Mouse (Mus musculus): ENCODE results near the gene Armc10. TPM values are rescaled to one million over a fixed set of nuclear protein-coding genes. Genes with fewer than 3 reads are reported as not detected.
"Not testable (repeated sequence)": the region's sequence is repeated elsewhere in the genome, so short reads cannot be mapped to it uniquely, and the experiment has no call there.

The Armc10 gene
- polyA plus RNA-seq, 1 experiment from 2014 or later, result 52.4 TPM

DNA sequence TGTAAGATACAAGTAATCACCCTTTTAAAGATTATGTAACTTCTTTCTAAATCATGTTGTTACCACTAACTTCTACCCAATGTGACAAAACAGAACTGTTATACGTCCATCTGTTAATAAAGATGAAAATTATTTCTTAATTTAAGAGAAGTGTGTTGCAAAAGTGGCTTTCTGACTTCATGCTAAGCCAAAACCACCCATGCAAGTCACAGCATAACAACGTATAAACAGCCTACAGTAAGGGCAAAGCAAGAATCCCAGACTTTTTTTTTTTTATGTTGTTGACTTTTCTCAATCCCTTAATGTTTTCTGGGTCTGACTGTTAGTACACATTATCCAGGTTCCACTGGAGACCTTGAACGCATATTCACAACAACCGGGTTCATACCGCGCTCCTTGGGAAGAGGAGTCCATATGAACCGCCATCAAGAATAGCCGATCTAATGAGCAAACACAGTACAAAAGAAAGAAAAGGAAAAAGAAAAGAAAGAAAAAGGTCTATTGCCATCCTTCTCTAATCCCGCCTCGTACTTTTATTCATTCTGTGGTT, 54.7 kb downstream of the Armc10 start:
- H3K27me3 ChIP-seq (ENCODE audit: insufficient read depth, low read length), result no peaks in the 10 kb centered on the region
- H3K27ac ChIP-seq (ENCODE audit: low read length), result no peak overlapping the region
- no peaks in the 10 kb centered on the region for H3K36me3 ChIP-seq (ENCODE audit: insufficient read depth, low read length)
- WGBS, result 14% methylated on average over 10 of the region's 10 CpGs
- no peaks in the 10 kb centered on the region for H3K9me3 ChIP-seq (ENCODE audit: low read length)
- H3K4me3 ChIP-seq (ENCODE audit: low read length), result peak overlapping the region; percentile 77
- peak overlapping the region; percentile 83 for H3K4me2 ChIP-seq (replicated peaks; ENCODE audit: low read depth, low read length)
- no peak for ATAC-seq (ENCODE audit: low FRiP score, low TSS enrichment)
- H3K4me1 ChIP-seq (ENCODE audit: insufficient read depth, low read length), result 0 out of 2 replicates have a peak, but pooled peaks cover 3% of the 10 kb centered on the region
- peak overlapping the region; percentile 50 for H3K9ac ChIP-seq (replicated peaks; ENCODE audit: low read length)

DNA sequence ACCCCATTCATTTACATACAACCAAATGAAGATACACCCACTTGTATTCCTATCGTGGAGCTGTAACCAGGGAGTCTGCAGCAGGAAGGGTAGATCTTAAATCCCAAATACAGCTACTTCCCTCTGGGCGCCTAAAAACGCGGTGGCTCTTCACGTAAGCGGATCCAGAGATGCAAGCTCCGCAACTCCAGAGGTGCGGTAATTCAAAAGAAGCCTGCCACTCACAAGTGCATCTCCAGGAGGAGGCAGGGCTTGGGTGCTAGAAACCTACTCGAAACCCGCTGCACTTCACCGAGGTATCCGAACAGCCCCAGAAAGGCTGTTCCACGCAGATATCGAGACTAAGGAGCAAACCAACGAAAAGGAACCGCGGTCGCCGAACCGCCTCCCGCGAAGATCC, 55.3 kb downstream of the Armc10 start:
- H3K9me3 ChIP-seq (ENCODE audit: low read length), result no peaks in the 10 kb centered on the region
- peak overlapping the region; percentile 76 for H3K9ac ChIP-seq (replicated peaks; ENCODE audit: low read length)
- peak overlapping the region; percentile 77 for H3K4me3 ChIP-seq (ENCODE audit: low read length)
- 0 out of 2 replicates have a peak, but pooled peaks cover 3% of the 10 kb centered on the region for H3K4me1 ChIP-seq (ENCODE audit: insufficient read depth, low read length)
- no peaks in the 10 kb centered on the region for H3K27me3 ChIP-seq (ENCODE audit: insufficient read depth, low read length)
- peak overlapping the region; percentile 65 for H3K27ac ChIP-seq (ENCODE audit: low read length)
- under 1% methylated on average over 22 of the region's 22 CpGs for WGBS
- no peaks in the 10 kb centered on the region for H3K36me3 ChIP-seq (ENCODE audit: insufficient read depth, low read length)
- ATAC-seq (ENCODE audit: low FRiP score, low TSS enrichment), result no peak; the same call in none of the 2 replicates
- peak overlapping the region; percentile 83 for H3K4me2 ChIP-seq (replicated peaks; ENCODE audit: low read depth, low read length)

DNA sequence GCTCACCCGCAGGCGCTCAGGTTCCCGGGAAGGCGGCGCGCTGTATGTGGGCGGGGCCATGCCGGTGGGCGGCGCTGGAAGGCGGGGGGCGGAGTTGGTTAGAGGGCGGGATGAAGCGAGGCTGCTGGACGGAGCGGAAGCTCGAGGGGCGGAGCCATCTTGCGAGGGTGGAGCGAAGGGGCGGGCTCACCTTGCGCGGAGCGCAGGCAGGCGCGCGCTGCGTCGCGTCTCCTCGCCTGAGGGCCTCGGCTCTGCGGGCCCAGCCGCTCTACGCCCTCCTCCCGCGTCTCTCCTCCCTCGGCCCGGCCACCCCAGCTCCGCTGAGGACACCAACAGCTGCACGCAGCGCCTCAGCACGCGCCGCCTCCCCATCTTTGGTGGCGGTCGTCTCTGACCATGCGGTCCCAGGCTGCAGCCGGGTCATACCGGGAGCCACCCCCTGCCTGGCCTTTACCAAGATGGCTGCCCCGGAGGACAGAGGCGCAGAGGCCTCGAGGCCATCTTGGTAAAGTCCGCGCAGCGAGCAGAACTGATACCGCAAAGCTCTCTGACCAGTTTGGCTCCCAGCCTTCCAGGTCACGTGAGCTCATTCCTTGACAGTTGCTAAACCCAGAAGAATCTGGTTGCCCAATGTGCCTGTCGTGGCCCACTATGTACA, 55.9 kb downstream of the Armc10 start, which contains the start of gene Napepld:
Napepld (minus strand) TSS at position 46 of the 658 bp plus-strand sequence.
- Histone ChIP-seq H3K27me3 (ENCODE audit: insufficient read depth, low read length) (no peaks in the 10 kb centered on the region), H3K36me3 (ENCODE audit: insufficient read depth, low read length) (no peaks in the 10 kb centered on the region), H3K9me3 (ENCODE audit: low read length) (no peaks in the 10 kb centered on the region), H3K9ac (replicated peaks; ENCODE audit: low read length) (peak within 1 kb of the TSS; percentile 94), H3K27ac (ENCODE audit: low read length) (peak within 1 kb of the TSS; percentile 98), H3K4me1 (ENCODE audit: insufficient read depth, low read length) (0 out of 2 replicates have a peak, but pooled peaks cover 3% of the 10 kb centered on the region), H3K4me2 (replicated peaks; ENCODE audit: low read depth, low read length) (peak within 1 kb of the TSS; percentile 83), H3K4me3 (ENCODE audit: low read length) (peak within 1 kb of the TSS; percentile 77)
- WGBS, result under 1% methylated on average over 45 of the region's 59 CpGs
- peak; percentile 99 for ATAC-seq (ENCODE audit: low FRiP score, low TSS enrichment)

DNA sequence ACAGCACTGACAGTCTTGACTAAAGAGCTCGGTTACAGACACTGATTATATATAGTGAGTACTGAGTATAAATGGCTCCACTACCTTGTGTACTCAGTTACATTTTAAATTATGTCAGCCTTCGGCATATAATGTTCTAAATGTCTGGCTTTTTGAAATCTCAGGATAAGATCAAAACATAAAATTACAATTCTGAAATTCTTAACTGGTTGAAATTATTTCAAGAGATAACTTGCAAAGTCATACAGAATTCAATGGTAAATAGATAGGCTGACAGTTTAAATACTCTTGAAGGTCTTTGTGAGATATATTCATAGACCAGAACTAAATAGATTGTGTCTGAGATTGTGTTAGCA, 56.4 kb downstream of the Armc10 start:
- Histone ChIP-seq H3K4me3 (ENCODE audit: low read length) (peak overlapping the region; percentile 77), H3K9me3 (ENCODE audit: low read length) (no peaks in the 10 kb centered on the region), H3K27ac (ENCODE audit: low read length) (peak overlapping the region; percentile 98), H3K4me2 (replicated peaks; ENCODE audit: low read depth, low read length) (peak overlapping the region; percentile 83), H3K27me3 (ENCODE audit: insufficient read depth, low read length) (no peaks in the 10 kb centered on the region), H3K4me1 (ENCODE audit: insufficient read depth, low read length) (no peaks in the 10 kb centered on the region), H3K36me3 (ENCODE audit: insufficient read depth, low read length) (no peaks in the 10 kb centered on the region), H3K9ac (replicated peaks; ENCODE audit: low read length) (peak overlapping the region; percentile 94)
- ATAC-seq (ENCODE audit: low FRiP score, low TSS enrichment), result no peak
- WGBS, result 56% methylated on average over 2 of the region's 2 CpGs

DNA sequence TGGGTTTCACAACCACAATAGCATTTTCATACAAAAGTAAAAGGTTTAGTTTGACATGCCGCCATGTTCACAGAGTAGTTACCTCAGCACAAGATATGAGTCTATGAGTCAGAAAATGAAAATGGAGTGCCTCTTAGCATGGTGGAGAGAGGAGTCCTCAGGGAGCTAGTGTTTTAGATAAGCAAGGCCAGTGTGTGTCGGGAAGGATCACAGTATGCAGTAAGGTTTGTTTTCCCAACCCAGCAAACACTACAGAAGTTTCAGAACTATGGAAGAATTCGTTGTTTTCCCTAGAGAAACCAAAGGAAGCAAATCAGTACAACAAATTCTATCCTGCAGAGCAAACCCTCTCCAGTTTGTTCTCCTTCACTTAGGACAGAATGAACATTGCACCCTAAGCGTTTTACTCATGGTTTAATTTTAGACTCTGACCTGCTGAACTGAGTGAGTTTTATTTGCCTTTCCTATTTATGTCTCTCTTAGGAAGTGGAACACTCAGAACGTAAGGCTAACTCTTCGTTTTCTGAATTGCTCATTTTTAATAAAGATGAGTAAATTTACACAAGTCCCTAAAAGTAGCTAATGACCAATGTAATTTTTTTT, 57.4 kb downstream of the Armc10 start:
- ATAC-seq (ENCODE audit: low FRiP score, low TSS enrichment), result no peak
- H3K4me1 ChIP-seq (ENCODE audit: insufficient read depth, low read length), result no peaks in the 10 kb centered on the region
- H3K4me2 ChIP-seq (replicated peaks; ENCODE audit: low read depth, low read length), result no peak overlapping the region
- H3K36me3 ChIP-seq (ENCODE audit: insufficient read depth, low read length), result no peaks in the 10 kb centered on the region
- H3K27ac ChIP-seq (ENCODE audit: low read length), result no peak overlapping the region
- no peak overlapping the region for H3K4me3 ChIP-seq (ENCODE audit: low read length)
- H3K9me3 ChIP-seq (ENCODE audit: low read length), result no peaks in the 10 kb centered on the region
- no peak overlapping the region for H3K9ac ChIP-seq (replicated peaks; ENCODE audit: low read length)
- 70% methylated on average over 6 of the region's 6 CpGs for WGBS
- H3K27me3 ChIP-seq (ENCODE audit: insufficient read depth, low read length), result no peaks in the 10 kb centered on the region

DNA sequence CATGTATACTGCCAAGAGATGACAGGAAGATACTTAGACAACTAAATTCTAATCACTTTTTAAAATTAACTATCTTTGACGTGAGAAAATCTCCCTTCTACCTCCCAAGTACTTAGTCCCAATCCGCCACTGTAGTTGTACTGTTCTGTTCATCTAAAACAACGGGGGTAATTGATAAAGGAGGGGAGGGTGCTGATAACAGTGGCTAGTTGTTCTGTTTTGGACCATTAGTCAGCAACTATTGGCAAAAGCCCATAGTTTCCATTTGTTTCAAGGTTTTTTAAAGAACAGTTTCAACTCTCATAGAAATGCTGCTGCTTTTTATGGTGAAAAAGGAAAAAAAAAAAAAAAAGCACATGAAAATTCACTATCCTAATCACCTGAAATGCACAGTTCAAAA, 58.1 kb downstream of the Armc10 start:
- Histone ChIP-seq H3K27ac (ENCODE audit: low read length) (no peak overlapping the region), H3K27me3 (ENCODE audit: insufficient read depth, low read length) (no peaks in the 10 kb centered on the region), H3K9ac (replicated peaks; ENCODE audit: low read length) (no peak overlapping the region), H3K4me1 (ENCODE audit: insufficient read depth, low read length) (no peaks in the 10 kb centered on the region), H3K9me3 (ENCODE audit: low read length) (no peaks in the 10 kb centered on the region), H3K36me3 (ENCODE audit: insufficient read depth, low read length) (no peaks in the 10 kb centered on the region), H3K4me3 (ENCODE audit: low read length) (no peak overlapping the region), H3K4me2 (replicated peaks; ENCODE audit: low read depth, low read length) (no peak overlapping the region)
- WGBS, result 83% methylated on average over 3 of the region's 3 CpGs
- ATAC-seq (ENCODE audit: low FRiP score, low TSS enrichment), result no peak

DNA sequence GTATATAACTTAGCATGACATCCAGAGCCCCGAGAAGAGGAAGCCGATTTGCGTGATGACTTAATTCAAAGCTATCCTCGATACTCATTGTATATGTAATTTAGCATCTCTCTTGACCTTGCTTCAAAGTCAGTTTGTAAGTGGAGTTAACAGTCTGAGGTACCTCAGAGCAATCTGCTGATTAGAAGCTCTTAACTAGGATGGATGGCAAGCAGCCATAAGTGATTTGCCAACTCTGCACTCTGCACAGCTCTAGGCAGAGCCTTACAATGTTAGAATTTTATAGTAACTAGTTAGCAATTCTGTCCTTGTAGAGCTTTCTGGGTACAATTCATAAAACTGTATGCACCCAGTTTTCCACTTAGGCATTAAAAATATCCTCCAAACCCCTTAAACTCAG, 60.9 kb downstream of the Armc10 start:
- ATAC-seq (ENCODE audit: low FRiP score, low TSS enrichment), result no peak
- no peaks in the 10 kb centered on the region for H3K4me1 ChIP-seq (ENCODE audit: insufficient read depth, low read length)
- H3K4me2 ChIP-seq (replicated peaks; ENCODE audit: low read depth, low read length), result no peak overlapping the region
- WGBS, result 94% methylated on average over 4 of the region's 4 CpGs
- H3K9me3 ChIP-seq (ENCODE audit: low read length), result no peaks in the 10 kb centered on the region
- no peak overlapping the region for H3K27ac ChIP-seq (ENCODE audit: low read length)
- no peak overlapping the region for H3K9ac ChIP-seq (replicated peaks; ENCODE audit: low read length)
- no peaks in the 10 kb centered on the region for H3K36me3 ChIP-seq (ENCODE audit: insufficient read depth, low read length)
- no peak overlapping the region for H3K4me3 ChIP-seq (ENCODE audit: low read length)
- H3K27me3 ChIP-seq (ENCODE audit: insufficient read depth, low read length), result no peaks in the 10 kb centered on the region

DNA sequence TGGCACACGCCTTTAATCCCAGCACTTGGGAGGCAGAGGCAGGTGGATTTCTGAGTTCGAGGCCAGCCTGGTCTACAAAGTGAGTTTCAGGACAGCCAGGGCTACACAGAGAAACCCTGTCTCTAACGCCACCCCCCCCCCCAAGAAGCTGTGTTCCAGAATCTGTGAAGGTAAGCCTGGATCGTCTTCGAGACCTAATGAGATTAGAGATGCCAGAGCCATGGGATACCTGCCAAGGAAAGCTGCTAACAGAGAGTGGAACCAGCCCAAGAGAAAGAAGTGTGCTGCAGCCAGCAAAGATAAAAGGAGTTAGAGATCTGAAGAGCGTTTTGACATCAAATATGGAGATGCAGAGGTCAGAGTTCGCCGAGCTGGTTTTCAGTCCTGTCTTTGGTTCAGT, 62.4 kb downstream of the Armc10 start:
- not testable (repeated sequence) for H3K9me3 ChIP-seq (ENCODE audit: low read length); H3K27ac ChIP-seq (ENCODE audit: low read length); H3K4me3 ChIP-seq (ENCODE audit: low read length); H3K27me3 ChIP-seq (ENCODE audit: insufficient read depth, low read length); H3K36me3 ChIP-seq (ENCODE audit: insufficient read depth, low read length); H3K9ac ChIP-seq (replicated peaks; ENCODE audit: low read length); H3K4me1 ChIP-seq (ENCODE audit: insufficient read depth, low read length); ATAC-seq (ENCODE audit: low FRiP score, low TSS enrichment); H3K4me2 ChIP-seq (replicated peaks; ENCODE audit: low read depth, low read length)
- 89% methylated on average over 8 of the region's 8 CpGs for WGBS
